Mouse (Mus musculus): ENCODE measurements around the gene Trim61. TPM values are rescaled to one million over a fixed set of nuclear protein-coding genes. Genes with fewer than 3 reads are reported as not detected.

Gene Trim61
- polyA plus RNA-seq, 1 experiment from 2014 or later = not detected

GRCm38 (mm10) chr8:64983150-64983897 is 35.0 kb downstream of the Trim61 start:
- Histone ChIP-seq H3K27me3 (replicated peaks) (no peaks in the 10 kb centered on the region), H3K4me1 (no peaks in the 10 kb centered on the region), H3K4me3 (replicated peaks) (no peak overlapping the region), H3K4me2 (no peak overlapping the region), H3K9me3 (no peaks in the 10 kb centered on the region), H3K27ac (no peak overlapping the region), H3K36me3 (no peaks in the 10 kb centered on the region), H3K9ac (no peak overlapping the region)
- no peak for ATAC-seq (ENCODE audit: insufficient read depth, low FRiP score, low read depth)
- 66% methylated on average over 20 of the region's 20 CpGs for WGBS

Other genes with a start within 250 kb of the Trim61 start
- gene Klhl2, start 168.5 kb downstream of the Trim61 start, polyA plus RNA-seq (2015; fragmentation: Nextera tagmentation; extraction: Ambion mirVana) = 18.4 and 19.5 TPM in 2 replicates
- gene Tmem192, start 71.3 kb downstream of the Trim61 start, polyA plus RNA-seq (2015; fragmentation: Nextera tagmentation; extraction: Ambion mirVana) = 31.8 and 32.1 TPM in 2 replicates
- not detected in 2 replicates for gene Trim75, start 30.7 kb downstream of the Trim61 start, polyA plus RNA-seq (2015; fragmentation: Nextera tagmentation; extraction: Ambion mirVana)
- gene Trim60, start 61 bp upstream of the Trim61 start, polyA plus RNA-seq (2015; fragmentation: Nextera tagmentation; extraction: Ambion mirVana) = not detected in 2 replicates
- gene Apela, start 18.8 kb upstream of the Trim61 start, polyA plus RNA-seq (2015; fragmentation: Nextera tagmentation; extraction: Ambion mirVana) = 4.0 and 4.4 TPM in 2 replicates
- gene Gm10663, start 56.5 kb upstream of the Trim61 start, polyA plus RNA-seq (2015; fragmentation: Nextera tagmentation; extraction: Ambion mirVana) = not detected in 2 replicates
- 9.8 and 12.5 TPM in 2 replicates for gene BC030870, start 111.0 kb upstream of the Trim61 start, polyA plus RNA-seq (2015; fragmentation: Nextera tagmentation; extraction: Ambion mirVana)